Mouse (Mus musculus): ENCODE measurements around the gene Bex2. TPM values are rescaled to one million over a fixed set of nuclear protein-coding genes. Genes with fewer than 3 reads are reported as not detected.
"Not testable (repeated sequence)": the region's sequence is repeated elsewhere in the genome, so short reads cannot be mapped to it uniquely, and the experiment has no call there.

Gene Bex2
- polyA plus RNA-seq, 1 experiment from 2014 or later: 54.2 TPM

GRCm38 (mm10) chrX:136051219-136051618 is 16.8 kb downstream of the Bex2 start:
- no peaks in the 10 kb centered on the region for H3K27me3 ChIP-seq (ENCODE audit: control insufficient read depth, insufficient read depth, low read length)
- H3K9ac ChIP-seq (ENCODE audit: low read length): no peak overlapping the region
- 74% methylated on average over 2 of the region's 2 CpGs for WGBS
- H3K27ac ChIP-seq (replicated peaks): no peak overlapping the region
- no peak overlapping the region for H3K4me2 ChIP-seq (replicated peaks; ENCODE audit: low read depth)
- H3K4me3 ChIP-seq (ENCODE audit: low read depth, low read length): no peak overlapping the region
- no peak for TF ChIP-seq CTCF (IDR thresholded peaks at IDR 0.05; ENCODE audit: low read depth)
- no peak for ATAC-seq (ENCODE audit: low FRiP score, low TSS enrichment)
- no peaks in the 10 kb centered on the region for H3K4me1 ChIP-seq (replicated peaks; ENCODE audit: control insufficient read depth, insufficient read depth)
- no peaks in the 10 kb centered on the region for H3K9me3 ChIP-seq (ENCODE audit: control insufficient read depth, low read length)
- H3K36me3 ChIP-seq (ENCODE audit: control insufficient read depth, insufficient read depth, low read length): no peaks in the 10 kb centered on the region
- no peak for DNase-seq (ENCODE audit: low spot score)

GRCm38 (mm10) chrX:136047528-136047927 is 20.5 kb downstream of the Bex2 start:
- no peak overlapping the region for H3K4me2 ChIP-seq (replicated peaks; ENCODE audit: low read depth)
- no peak for ATAC-seq (ENCODE audit: low FRiP score, low TSS enrichment)
- H3K9ac ChIP-seq (ENCODE audit: low read length): no peak overlapping the region
- H3K4me3 ChIP-seq (ENCODE audit: low read depth, low read length): no peak overlapping the region
- no peaks in the 10 kb centered on the region for H3K27me3 ChIP-seq (ENCODE audit: control insufficient read depth, insufficient read depth, low read length)
- no peaks in the 10 kb centered on the region for H3K9me3 ChIP-seq (ENCODE audit: control insufficient read depth, low read length)
- no peaks in the 10 kb centered on the region for H3K4me1 ChIP-seq (replicated peaks; ENCODE audit: control insufficient read depth, insufficient read depth)
- DNase-seq (ENCODE audit: low spot score): peak; percentile 35
- TF ChIP-seq CTCF (IDR thresholded peaks at IDR 0.05; ENCODE audit: low read depth) (peak; percentile 84), EP300 (optimal IDR thresholded peaks at IDR 0.05) (no peak)
- H3K36me3 ChIP-seq (ENCODE audit: control insufficient read depth, insufficient read depth, low read length): no peaks in the 10 kb centered on the region
- 11% methylated on average over 5 of the region's 5 CpGs for WGBS
- no peak overlapping the region for H3K27ac ChIP-seq (replicated peaks)

GRCm38 (mm10) chrX:136043726-136044125 is 24.3 kb downstream of the Bex2 start:
- DNase-seq (ENCODE audit: low spot score) (no peak), ATAC-seq (ENCODE audit: low FRiP score, low TSS enrichment) (no peak)
- Histone ChIP-seq H3K9me3 (ENCODE audit: control insufficient read depth, low read length) (no peaks in the 10 kb centered on the region), H3K4me1 (replicated peaks; ENCODE audit: control insufficient read depth, insufficient read depth) (no peaks in the 10 kb centered on the region), H3K4me2 (replicated peaks; ENCODE audit: low read depth) (no peak overlapping the region), H3K27me3 (ENCODE audit: control insufficient read depth, insufficient read depth, low read length) (no peaks in the 10 kb centered on the region), H3K9ac (ENCODE audit: low read length) (no peak overlapping the region), H3K27ac (replicated peaks) (no peak overlapping the region), H3K4me3 (ENCODE audit: low read depth, low read length) (no peak overlapping the region), H3K36me3 (ENCODE audit: control insufficient read depth, insufficient read depth, low read length) (no peaks in the 10 kb centered on the region)
- TF ChIP-seq EP300 (optimal IDR thresholded peaks at IDR 0.05) (no peak), CTCF (IDR thresholded peaks at IDR 0.05; ENCODE audit: low read depth) (no peak)
- 68% methylated on average over 1 of the region's 1 CpGs for WGBS

- H3K4me3 ChIP-seq (ENCODE audit: low read depth, low read length); H3K9me3 ChIP-seq (ENCODE audit: control insufficient read depth, low read length); H3K9ac ChIP-seq (ENCODE audit: low read length); DNase-seq (ENCODE audit: low spot score); H3K36me3 ChIP-seq (ENCODE audit: control insufficient read depth, insufficient read depth, low read length); H3K4me1 ChIP-seq (replicated peaks; ENCODE audit: control insufficient read depth, insufficient read depth); H3K27me3 ChIP-seq (ENCODE audit: control insufficient read depth, insufficient read depth, low read length); H3K27ac ChIP-seq (replicated peaks); H3K4me2 ChIP-seq (replicated peaks; ENCODE audit: low read depth): not testable (repeated sequence)
- ATAC-seq (ENCODE audit: low FRiP score, low TSS enrichment): peak; percentile 90
- 5% methylated on average over 7 of the region's 49 CpGs for WGBS
Observed at GRCm38 (mm10) chrX:136032799-136033763, 35.0 kb downstream of the Bex2 start, which contains the start of gene Arxes1. Gene Arxes1, plus strand, starts transcription at chrX:136033367.

- no peak overlapping the region for H3K27ac ChIP-seq (replicated peaks)
- no peaks in the 10 kb centered on the region for H3K27me3 ChIP-seq (ENCODE audit: control insufficient read depth, insufficient read depth, low read length)
- no peaks in the 10 kb centered on the region for H3K9me3 ChIP-seq (ENCODE audit: control insufficient read depth, low read length)
- no peak overlapping the region for H3K4me2 ChIP-seq (replicated peaks; ENCODE audit: low read depth)
- ATAC-seq (ENCODE audit: low FRiP score, low TSS enrichment): no peak
- no peaks in the 10 kb centered on the region for H3K4me1 ChIP-seq (replicated peaks; ENCODE audit: control insufficient read depth, insufficient read depth)
- DNase-seq (ENCODE audit: low spot score): no peak
- H3K9ac ChIP-seq (ENCODE audit: low read length): no peak overlapping the region
- TF ChIP-seq CTCF (IDR thresholded peaks at IDR 0.05; ENCODE audit: low read depth) (no peak), EP300 (optimal IDR thresholded peaks at IDR 0.05) (no peak)
- H3K36me3 ChIP-seq (ENCODE audit: control insufficient read depth, insufficient read depth, low read length): no peaks in the 10 kb centered on the region
- no peak overlapping the region for H3K4me3 ChIP-seq (ENCODE audit: low read depth, low read length)
- 64% methylated on average over 1 of the region's 1 CpGs for WGBS
Observed at GRCm38 (mm10) chrX:136030331-136030730, 37.7 kb downstream of the Bex2 start.

Other genes with a start within 250 kb of the Bex2 start
- 6.1 and 6.2 TPM in 2 replicates for gene Gprasp2, start 229.2 kb downstream of the Bex2 start, polyA plus RNA-seq (2015; fragmentation: Nextera tagmentation; extraction: Ambion mirVana)
- gene Arxes2, start 74.4 kb downstream of the Bex2 start, polyA plus RNA-seq (2015; fragmentation: Nextera tagmentation; extraction: Ambion mirVana): 24.2 and 27.0 TPM in 2 replicates
- 11.3 and 11.6 TPM in 2 replicates for gene Arxes1, start 34.9 kb downstream of the Bex2 start, polyA plus RNA-seq (2015; fragmentation: Nextera tagmentation; extraction: Ambion mirVana)
- 0.06 TPM in 1 of 2 replicates, not detected in the other for gene Nxf3, start 17.0 kb upstream of the Bex2 start, polyA plus RNA-seq (2015; fragmentation: Nextera tagmentation; extraction: Ambion mirVana)
- gene Bex4, start 70.8 kb upstream of the Bex2 start, polyA plus RNA-seq (2015; fragmentation: Nextera tagmentation; extraction: Ambion mirVana): 27.7 and 28.7 TPM in 2 replicates
- 108 and 118 TPM in 2 replicates for gene Tceal8, start 104.1 kb upstream of the Bex2 start, polyA plus RNA-seq (2015; fragmentation: Nextera tagmentation; extraction: Ambion mirVana)
- 2.7 and 3.5 TPM in 2 replicates for gene Tceal5, start 135.6 kb upstream of the Bex2 start, polyA plus RNA-seq (2015; fragmentation: Nextera tagmentation; extraction: Ambion mirVana)
- gene Tceal7, start 146.5 kb upstream of the Bex2 start, polyA plus RNA-seq (2015; fragmentation: Nextera tagmentation; extraction: Ambion mirVana): 0.84 and 1.4 TPM in 2 replicates
- 14.2 and 14.8 TPM in 2 replicates for gene Bex1, start 147.3 kb upstream of the Bex2 start, polyA plus RNA-seq (2015; fragmentation: Nextera tagmentation; extraction: Ambion mirVana)
- 315 and 344 TPM in 2 replicates for gene Tceal9, start 176.8 kb upstream of the Bex2 start, polyA plus RNA-seq (2015; fragmentation: Nextera tagmentation; extraction: Ambion mirVana)
- 174 and 185 TPM in 2 replicates for gene Bex3, start 202.0 kb upstream of the Bex2 start, polyA plus RNA-seq (2015; fragmentation: Nextera tagmentation; extraction: Ambion mirVana)